Mouse (Mus musculus) stomach, postnatal 0 days (tissue): ENCODE measurements at regions not wholly inside any gene's neighbourhood (a gene's known extent, or its start where the extent isn't known, plus 50 kb on each side); places are given as distances from the start of the nearest gene placed in this dataset.

Experiments
- ATAC-seq: fragments of 200-750 bp; cut with Nextera tagmentation; 2 replicates; pipeline ENCODE4 v1.8.0; 2017; ENCODE audit not compliant: low FRiP score, low TSS enrichment
- DNase-seq: peaks from one replicate; pipeline ENCODE4 v3.0.0-alpha.2; 2016; ENCODE audit warnings: low spot score
- H3K27ac ChIP-seq: fragments of 300-500 bp; sonication (generic); replicated peaks from 2 replicates; pipeline ENCODE4 v1.5.1; 2014; ENCODE audit warnings: mild to moderate bottlenecking, control low read depth
- H3K27me3 ChIP-seq: fragments of 300-500 bp; sonication (generic); 2 replicates; pipeline ENCODE4 v1.6.1; 2014; ENCODE audit warnings: low read length; ENCODE audit not compliant: control insufficient read depth, insufficient read depth
- H3K36me3 ChIP-seq: fragments of 300-500 bp; sonication (generic); 2 replicates; pipeline ENCODE4 v1.6.1; 2014; ENCODE audit warnings: low read length, mixed read lengths; ENCODE audit not compliant: control insufficient read depth, insufficient read depth
- H3K4me1 ChIP-seq: fragments of 300-500 bp; sonication (generic); replicated peaks from 2 replicates; pipeline ENCODE4 v1.6.1; 2014; ENCODE audit warnings: antibody characterized with exemption; ENCODE audit not compliant: control insufficient read depth, insufficient read depth
- H3K4me2 ChIP-seq: fragments of 300-500 bp; sonication (generic); replicated peaks from 2 replicates; pipeline ENCODE4 v1.6.1; 2014; ENCODE audit warnings: low read depth, mild to moderate bottlenecking, control low read depth, moderate library complexity
- H3K4me3 ChIP-seq: fragments of 300-500 bp; sonication (generic); 2 replicates; pipeline ENCODE4 v1.5.1; 2014; ENCODE audit warnings: low read depth, low read length, control low read depth
- H3K9ac ChIP-seq: fragments of 300-500 bp; sonication (generic); 2 replicates; pipeline ENCODE4 v1.6.1; 2014; ENCODE audit warnings: mild to moderate bottlenecking, low read length, control low read depth, mixed read lengths
- H3K9me3 ChIP-seq: fragments of 300-500 bp; sonication (generic); 2 replicates; pipeline ENCODE4 v1.6.1; 2016; ENCODE audit warnings: low read length; ENCODE audit not compliant: control insufficient read depth
- CTCF ChIP-seq: IDR thresholded peaks from 2 replicates; pipeline ENCODE4 v1.5.1; 2016; ENCODE audit warnings: antibody characterized with exemption, low read depth, mild to moderate bottlenecking, moderate library complexity
- EP300 ChIP-seq: optimal IDR thresholded peaks from 2 replicates; pipeline ENCODE3; 2016; ENCODE audit warnings: antibody characterized with exemption
- WGBS: fragments of 180-500 bp; shearing (Covaris S2); extraction: QIAGEN DNeasy Blood & Tissue Kit; methylation state at CpG from one replicate; pipeline ENCODE4 v1.1.7; 2014; 5-methylcytosine and 5-hydroxymethylcytosine counted together

DNA sequence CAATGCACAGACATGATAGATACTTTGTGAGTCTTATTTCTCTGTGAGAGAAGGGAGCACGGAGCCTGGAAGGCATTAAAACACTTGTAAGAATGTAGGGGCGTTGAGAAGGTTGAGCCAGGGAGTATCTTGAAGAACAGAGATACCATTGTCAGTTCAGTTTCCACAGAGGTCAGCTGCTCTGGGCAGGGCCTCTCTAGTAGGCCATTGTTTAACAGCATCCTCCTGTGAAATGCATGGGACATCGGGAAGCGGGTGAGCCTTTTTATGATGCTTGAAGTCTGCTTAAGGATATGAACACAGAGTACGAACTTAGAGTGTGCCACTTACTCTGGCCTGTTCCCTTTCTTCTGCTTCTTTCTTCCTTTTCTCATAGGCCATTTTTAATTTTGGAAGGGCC, 169.7 kb upstream of the Sox14 start:
- H3K9ac ChIP-seq: no peak overlapping the region
- no peak overlapping the region for H3K4me2 ChIP-seq
- H3K36me3 ChIP-seq: no peaks in the 10 kb centered on the region
- no peak for DNase-seq
- ATAC-seq: no peak
- no peaks in the 10 kb centered on the region for H3K9me3 ChIP-seq
- H3K4me3 ChIP-seq: no peak overlapping the region
- TF ChIP-seq EP300: no peak
- no peak for TF ChIP-seq CTCF
- WGBS: 73% methylated on average over 5 of the region's 5 CpGs
- H3K27me3 ChIP-seq: no peaks in the 10 kb centered on the region
- H3K27ac ChIP-seq: no peak overlapping the region
- no peaks in the 10 kb centered on the region for H3K4me1 ChIP-seq

DNA sequence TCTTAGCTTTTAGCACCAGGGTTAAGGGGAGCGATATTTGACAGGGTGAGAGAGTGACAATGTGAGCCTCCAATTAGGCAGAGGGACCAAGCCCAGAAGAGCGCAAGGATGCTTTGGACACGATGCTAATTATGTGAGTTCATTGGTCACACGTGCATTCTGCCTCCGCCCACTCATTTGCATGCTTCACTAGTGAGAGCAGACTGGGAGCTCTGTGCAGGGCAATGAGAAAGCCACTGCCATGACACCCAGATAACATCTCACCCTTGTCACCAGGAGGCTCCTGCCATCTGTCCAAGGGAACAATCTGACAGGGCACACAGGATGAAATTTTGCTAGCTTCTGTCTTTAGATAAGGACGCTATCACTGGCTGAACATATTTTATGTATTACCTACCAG, 165.8 kb upstream of the Sox14 start:
- TF ChIP-seq EP300: no peak
- TF ChIP-seq CTCF: no peak
- Histone ChIP-seq H3K9ac (no peak overlapping the region), H3K27me3 (no peaks in the 10 kb centered on the region), H3K4me3 (no peak overlapping the region), H3K27ac (no peak overlapping the region), H3K4me2 (no peak overlapping the region), H3K9me3 (no peaks in the 10 kb centered on the region), H3K4me1 (no peaks in the 10 kb centered on the region), H3K36me3 (no peaks in the 10 kb centered on the region)
- DNase-seq (no peak), ATAC-seq (no peak)
- WGBS: 59% methylated on average over 6 of the region's 6 CpGs

DNA sequence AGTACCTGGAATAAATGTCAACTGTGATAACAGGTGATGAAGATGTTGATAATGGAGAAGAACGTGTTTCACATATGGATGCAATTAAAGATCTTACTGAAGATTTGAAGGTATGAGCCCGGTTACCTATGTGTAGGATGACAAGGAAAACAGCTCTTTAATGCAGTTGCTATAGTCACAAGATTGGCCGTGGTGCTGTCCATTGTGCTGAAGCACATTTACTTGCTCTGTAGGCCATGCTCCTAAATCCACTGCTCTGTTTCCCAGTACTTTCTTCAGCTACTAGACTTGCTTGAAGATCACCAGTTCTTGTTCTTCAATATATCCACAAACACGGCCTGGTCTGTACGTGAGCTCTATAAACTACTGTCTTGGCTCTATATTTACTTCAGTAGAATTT, 147.7 kb upstream of the Sox14 start:
- ATAC-seq (no peak), DNase-seq (peak; percentile 35)
- no peak overlapping the region for H3K4me3 ChIP-seq
- no peaks in the 10 kb centered on the region for H3K27me3 ChIP-seq
- no peak overlapping the region for H3K27ac ChIP-seq
- WGBS: 49% methylated on average over 5 of the region's 5 CpGs
- TF ChIP-seq EP300 (no peak), CTCF (no peak)
- no peaks in the 10 kb centered on the region for H3K9me3 ChIP-seq
- no peaks in the 10 kb centered on the region for H3K4me1 ChIP-seq
- H3K9ac ChIP-seq: no peak overlapping the region
- H3K4me2 ChIP-seq: no peak overlapping the region
- H3K36me3 ChIP-seq: no peaks in the 10 kb centered on the region

DNA sequence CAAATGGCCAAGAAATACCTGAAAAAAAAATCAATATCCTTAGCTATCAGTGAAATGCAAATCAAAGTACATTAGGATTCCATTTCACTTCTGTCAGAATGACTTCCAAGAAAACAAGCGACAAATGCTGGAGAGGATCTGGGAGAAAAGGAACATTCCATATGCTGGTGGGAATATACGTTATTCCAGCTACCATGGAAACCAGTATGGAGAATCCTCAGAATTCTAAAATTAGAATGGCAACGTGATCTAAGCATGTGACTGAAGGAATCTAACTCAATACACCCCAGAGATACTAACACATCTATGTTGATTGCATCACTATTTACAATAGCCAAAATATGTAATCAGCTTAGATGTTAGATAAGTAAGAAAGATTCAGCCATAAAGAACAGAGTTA, 146.1 kb upstream of the Sox14 start:
- no peaks in the 10 kb centered on the region for H3K9me3 ChIP-seq
- no peak overlapping the region for H3K9ac ChIP-seq
- H3K4me3 ChIP-seq: no peak overlapping the region
- no peak overlapping the region for H3K4me2 ChIP-seq
- no peaks in the 10 kb centered on the region for H3K36me3 ChIP-seq
- TF ChIP-seq EP300 (no peak), CTCF (no peak)
- WGBS: 65% methylated on average over 3 of the region's 3 CpGs
- DNase-seq (no peak), ATAC-seq (no peak)
- no peaks in the 10 kb centered on the region for H3K27me3 ChIP-seq
- no peak overlapping the region for H3K27ac ChIP-seq
- H3K4me1 ChIP-seq: no peaks in the 10 kb centered on the region

DNA sequence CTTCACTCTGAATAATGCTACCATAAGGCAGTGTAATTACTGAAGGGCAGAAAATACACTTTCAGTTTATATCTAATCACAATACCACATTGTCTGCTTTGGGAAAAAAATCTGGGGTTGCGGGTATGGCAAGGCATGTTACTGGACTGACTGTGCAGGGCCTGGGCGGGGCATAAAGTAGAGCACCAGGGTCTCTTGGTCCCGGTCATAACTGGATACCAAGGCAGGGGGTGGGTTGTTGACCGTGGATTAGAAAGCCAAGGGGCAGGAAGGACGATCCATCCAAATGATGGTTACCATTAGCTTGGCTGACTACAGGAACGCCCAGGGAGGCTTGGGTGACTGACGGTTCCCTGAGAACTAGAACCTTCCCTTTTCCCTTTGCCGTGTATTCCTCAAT, 119.2 kb upstream of the Sox14 start:
- H3K36me3 ChIP-seq: no peaks in the 10 kb centered on the region
- no peak for DNase-seq
- H3K4me2 ChIP-seq: no peak overlapping the region
- no peak overlapping the region for H3K27ac ChIP-seq
- no peaks in the 10 kb centered on the region; the same call in 1 of the 2 replicates for H3K4me1 ChIP-seq
- ATAC-seq: no peak
- H3K9ac ChIP-seq: no peak overlapping the region
- no peaks in the 10 kb centered on the region for H3K9me3 ChIP-seq
- no peak overlapping the region for H3K4me3 ChIP-seq
- no peaks in the 10 kb centered on the region for H3K27me3 ChIP-seq
- WGBS: 37% methylated on average over 8 of the region's 8 CpGs
- no peak for TF ChIP-seq EP300
- TF ChIP-seq CTCF: no peak

DNA sequence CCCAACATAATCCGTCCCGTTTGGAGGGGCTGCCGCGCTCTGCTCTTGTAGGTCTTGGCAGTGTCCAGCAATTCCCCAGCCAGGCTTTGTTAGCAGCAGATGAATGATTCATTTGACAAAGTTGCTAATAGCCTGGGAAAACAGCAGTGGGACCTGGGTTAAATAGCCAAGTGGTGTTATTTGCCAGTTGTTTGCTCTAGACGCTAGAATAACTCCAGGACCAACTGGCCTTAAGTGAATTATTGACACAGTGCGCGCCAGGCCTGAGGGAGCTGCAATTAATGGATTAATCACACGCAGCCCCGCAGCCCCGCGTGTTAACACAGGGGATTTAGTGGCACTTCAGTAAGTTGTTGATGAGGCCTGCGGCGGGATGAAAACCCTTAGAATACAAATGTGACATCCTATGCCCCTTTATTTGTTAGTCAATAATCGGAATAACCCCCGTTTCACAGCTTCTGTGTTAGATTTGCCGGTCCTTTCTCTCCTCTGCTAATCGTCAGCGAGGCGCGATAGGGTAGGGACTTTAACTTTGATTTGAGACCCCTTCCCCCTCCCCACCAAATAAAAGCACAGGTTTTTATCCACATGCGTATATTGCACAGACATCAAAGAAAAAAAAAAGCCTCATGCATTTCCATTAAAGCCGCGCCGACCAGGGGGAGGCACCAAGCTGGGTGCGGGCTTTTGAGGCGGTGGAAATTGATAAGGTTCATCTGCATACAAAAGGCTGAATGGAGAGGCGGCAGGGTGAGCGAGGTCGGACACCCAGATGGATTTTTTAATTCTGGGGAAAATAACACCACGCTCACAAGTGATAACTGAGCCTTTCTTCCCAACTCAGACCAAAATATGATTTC, 118.5 kb upstream of the Sox14 start:
- Histone ChIP-seq H3K9ac (no peak overlapping the region), H3K4me1 (no peaks in the 10 kb centered on the region; the same call in 1 of the 2 replicates), H3K4me3 (no peak overlapping the region), H3K9me3 (no peaks in the 10 kb centered on the region), H3K27me3 (no peaks in the 10 kb centered on the region), H3K27ac (no peak overlapping the region), H3K36me3 (no peaks in the 10 kb centered on the region), H3K4me2 (0 out of 2 replicates have a peak overlapping the region, but pooled peaks have one; percentile 5)
- TF ChIP-seq EP300: no peak
- TF ChIP-seq CTCF: no peak
- DNase-seq (peak; percentile 25), ATAC-seq (no peak)
- 2% methylated on average over 30 of the region's 30 CpGs for WGBS
